In genomic region chr5:30915974-30916433, GRCm38 (mm10) we compare ENCODE assay signal across 8 mouse cellular contexts. TPM values are rescaled to one million over a fixed set of nuclear protein-coding genes. Genes with fewer than 3 reads are reported as not detected.
DNase-seq lines count a peak whose midpoint lies in the region; ATAC-seq lines count a peak whose summit lies in the region.

No protein-coding gene starts in this region.

- DNase-seq in 3134 (ENCODE audit: extremely low read depth, insufficient read length, low spot score) = peak; percentile 71
- peak; percentile 92 for DNase-seq in adrenal gland, adult 8-10 months
- peak; percentile 87 for DNase-seq in embryo, embryonic 9.5 days (ENCODE audit: extremely low spot score)
- peak; percentile 75 for DNase-seq in gonadal fat pad, adult 2 months (ENCODE audit: low read depth)
- DNase-seq in left cerebral cortex, postnatal 25 days (ENCODE audit: low spot score in 2 of 2) = peak; percentile 87 to 98
- peak; percentile 95 for DNase-seq in mesoderm, embryonic 11.5 days (ENCODE audit: low read depth, low spot score)
- peak; percentile 76 for DNase-seq in right cerebral cortex, postnatal 4 days

- H3K9me3 ChIP-seq in intestine, embryonic 16.5 days (ENCODE audit: control insufficient read depth, low read length) = no peaks in the 10 kb centered on the region

- peaks cover 44% of the 10 kb centered on the region for H3K4me1 ChIP-seq in intestine, embryonic 16.5 days (ENCODE audit: control insufficient read depth, insufficient read depth, low read length)

- ATAC-seq in intestine, embryonic 16.5 days = peak; percentile 69

- WGBS in intestine, embryonic 16.5 days = 3% methylated on average over 7 of the region's 7 CpGs

- no peaks in the 10 kb centered on the region; the same call in 1 of the 2 replicates for H3K36me3 ChIP-seq in intestine, embryonic 16.5 days (ENCODE audit: control insufficient read depth, insufficient read depth, low read length)

- 0 out of 2 replicates have a peak overlapping the region, but pooled peaks have one; percentile 12 for H3K9ac ChIP-seq in intestine, embryonic 16.5 days (ENCODE audit: low read depth, low read length)

- H3K4me2 ChIP-seq in intestine, embryonic 16.5 days (ENCODE audit: low read depth, low read length) = peak overlapping the region; percentile 77

- no peaks in the 10 kb centered on the region for H3K27me3 ChIP-seq in intestine, embryonic 16.5 days (replicated peaks; ENCODE audit: control insufficient read depth, insufficient read depth, low read length)

- H3K4me3 ChIP-seq in intestine, embryonic 16.5 days (ENCODE audit: low read length) = peak overlapping the region; percentile 62

- peak overlapping the region; percentile 93; the same call in 1 of the 2 replicates for H3K27ac ChIP-seq in intestine, embryonic 16.5 days (ENCODE audit: low read length)

- intact Hi-C loops in left cerebral cortex, postnatal 25 days (cut with DNase I) = loop anchor here (2.0 kb wide), 1 partner anchor 109 kb away; no protein-coding TSS in a partner anchor

RNA-seq across cellular contexts. Expression of gene Emilin1, which starts 2.8 kb away (rescaled TPM):
- total RNA-seq in adrenal gland, adult 8-10 months (2022) = 10 to 100 TPM; 48.7 to 62.4 (median 51.8) TPM
- 39.9 and 45.3 TPM in 2 replicates for polyA plus RNA-seq in gonadal fat pad, adult 2 months (2012; rRNA removed)
- 173 and 177 TPM in 2 replicates for polyA plus RNA-seq in intestine, embryonic 16.5 days (2015; fragmentation: Nextera tagmentation; extraction: Ambion mirVana)
- 1 to 10 TPM; 2.1 to 2.3 TPM for total RNA-seq in left cerebral cortex, postnatal 25 days (2021)

RNA-seq across cellular contexts. Expression of gene Khk, which starts 5.2 kb away (rescaled TPM):
- total RNA-seq in adrenal gland, adult 8-10 months (2022) = 10 to 100 TPM; 60.9 to 74.4 (median 69.4) TPM
- polyA plus RNA-seq in gonadal fat pad, adult 2 months (2012; rRNA removed) = 63.6 and 77.3 TPM in 2 replicates
- 26.9 and 32.5 TPM in 2 replicates for polyA plus RNA-seq in intestine, embryonic 16.5 days (2015; fragmentation: Nextera tagmentation; extraction: Ambion mirVana)
- 10 to 100 TPM; 15.1 to 15.9 TPM for total RNA-seq in left cerebral cortex, postnatal 25 days (2021)

RNA-seq across cellular contexts. Expression of gene Ost4, which starts 8.4 kb away (rescaled TPM):
- 100 to 1,000 TPM; 210 to 235 (median 214) TPM for total RNA-seq in adrenal gland, adult 8-10 months (2022)
- 478 and 493 TPM in 2 replicates for polyA plus RNA-seq in gonadal fat pad, adult 2 months (2012; rRNA removed)
- 459 and 477 TPM in 2 replicates for polyA plus RNA-seq in intestine, embryonic 16.5 days (2015; fragmentation: Nextera tagmentation; extraction: Ambion mirVana)
- total RNA-seq in left cerebral cortex, postnatal 25 days (2021) = 100 to 1,000 TPM in 1 of 2 experiments, 10 to 100 TPM in 1; 98.1 to 103 TPM

RNA-seq across cellular contexts. Expression of gene Agbl5, which starts 27.5 kb away (rescaled TPM):
- 10 to 100 TPM in 3 of 4 experiments, 1 to 10 TPM in 1; 9.9 to 22.6 (median 17.7) TPM for total RNA-seq in adrenal gland, adult 8-10 months (2022)
- 20.0 and 22.9 TPM in 2 replicates for polyA plus RNA-seq in gonadal fat pad, adult 2 months (2012; rRNA removed)
- 13.9 and 16.3 TPM in 2 replicates for polyA plus RNA-seq in intestine, embryonic 16.5 days (2015; fragmentation: Nextera tagmentation; extraction: Ambion mirVana)
- total RNA-seq in left cerebral cortex, postnatal 25 days (2021) = 10 to 100 TPM; 14.3 to 17.8 TPM

RNA-seq across cellular contexts. Expression of gene Cgref1, which starts 29.4 kb away (rescaled TPM):
- total RNA-seq in adrenal gland, adult 8-10 months (2022) = 1 to 10 TPM; 1.0 to 3.0 (median 1.8) TPM
- polyA plus RNA-seq in gonadal fat pad, adult 2 months (2012; rRNA removed) = 3.1 and 3.5 TPM in 2 replicates
- polyA plus RNA-seq in intestine, embryonic 16.5 days (2015; fragmentation: Nextera tagmentation; extraction: Ambion mirVana) = 67.0 and 88.7 TPM in 2 replicates
- 10 to 100 TPM; 24.8 to 27.7 TPM for total RNA-seq in left cerebral cortex, postnatal 25 days (2021)

Comparison
In these comparisons a context has a peak if more than half of its experiments do, and no peak if none do; other contexts are left out.
1. Peak in every context shown above with its lines: DNase-seq, ATAC-seq, H3K4me3 ChIP-seq and H3K27ac ChIP-seq.
2. RNA of gene Emilin1, which starts 2.8 kb away (total RNA-seq): 48.7 to 62.4 TPM in adrenal gland, adult 8-10 months; 2.1 to 2.3 TPM in left cerebral cortex, postnatal 25 days; every median in the first group is over 10 times any median in the second.